Mouse (Mus musculus) midbrain, embryonic 16.5 days (tissue): ENCODE results near the gene Bri3. TPM values are rescaled to one million over a fixed set of nuclear protein-coding genes. Genes with fewer than 3 reads are reported as not detected.
A peak's percentile ranks its signal among the peaks of the same experiment; 100 is the strongest.

Source experiments
- ATAC-seq: fragments of 200-750 bp; cut with Nextera tagmentation; 2 replicates; pipeline ENCODE4 v1.8.0; 2017; ENCODE audit warnings: moderate TSS enrichment
- H3K27ac ChIP-seq: fragments of 300-500 bp; sonication (generic); 2 replicates; pipeline ENCODE4 v1.5.1; 2014; ENCODE audit warnings: mild to moderate bottlenecking, low read length, mixed read lengths
- H3K27me3 ChIP-seq: fragments of 300-500 bp; sonication (generic); 2 replicates; pipeline ENCODE4 v1.6.1; 2014; ENCODE audit warnings: low read depth, low read length, mixed read lengths; ENCODE audit not compliant: control insufficient read depth, insufficient read depth
- H3K36me3 ChIP-seq: fragments of 300-500 bp; sonication (generic); 2 replicates; pipeline ENCODE4 v1.6.1; 2014; ENCODE audit warnings: mild to moderate bottlenecking, low read length, moderate library complexity, mixed read lengths; ENCODE audit not compliant: control insufficient read depth, insufficient read depth
- H3K4me1 ChIP-seq: fragments of 300-500 bp; sonication (generic); 2 replicates; pipeline ENCODE4 v1.6.1; 2014; ENCODE audit warnings: mild to moderate bottlenecking, low read length, mixed read lengths; ENCODE audit not compliant: control insufficient read depth, insufficient read depth
- H3K4me2 ChIP-seq: fragments of 300-500 bp; sonication (generic); 2 replicates; pipeline ENCODE4 v1.6.1; 2014; ENCODE audit warnings: mild to moderate bottlenecking, low read length, mixed read lengths
- H3K4me3 ChIP-seq: fragments of 300-500 bp; sonication (generic); 2 replicates; pipeline ENCODE4 v1.5.1; 2014; ENCODE audit warnings: low read depth, mild to moderate bottlenecking, low read length, moderate library complexity, mixed read lengths
- H3K9ac ChIP-seq: fragments of 300-500 bp; sonication (generic); 2 replicates; pipeline ENCODE4 v1.6.1; 2014; ENCODE audit warnings: low read depth, low read length, mixed read lengths
- H3K9me3 ChIP-seq: fragments of 300-500 bp; sonication (generic); replicated peaks from 2 replicates; pipeline ENCODE4 v1.6.1; 2014; ENCODE audit warnings: mild to moderate bottlenecking, low read length, mixed read lengths; ENCODE audit not compliant: control insufficient read depth, poor library complexity, severe bottlenecking
- WGBS: fragments of 180-500 bp; shearing (Covaris S2); extraction: QIAGEN DNeasy Blood & Tissue Kit; methylation state at CpG from one replicate; pipeline ENCODE4 v1.1.7; 2014; 5-methylcytosine and 5-hydroxymethylcytosine counted together
- polyA plus RNA-seq: library from polyadenylated mRNA; unstranded; fragments of >200 nt; fragmentation: Nextera tagmentation; extraction: Ambion mirVana; gene quantifications from 2 replicates; pipeline ENCODE4 v1.2.1, GENCODE M21; 2015

Gene Bri3
- polyA plus RNA-seq, 1 experiment from 2014 or later, result 97.3 TPM

DNA sequence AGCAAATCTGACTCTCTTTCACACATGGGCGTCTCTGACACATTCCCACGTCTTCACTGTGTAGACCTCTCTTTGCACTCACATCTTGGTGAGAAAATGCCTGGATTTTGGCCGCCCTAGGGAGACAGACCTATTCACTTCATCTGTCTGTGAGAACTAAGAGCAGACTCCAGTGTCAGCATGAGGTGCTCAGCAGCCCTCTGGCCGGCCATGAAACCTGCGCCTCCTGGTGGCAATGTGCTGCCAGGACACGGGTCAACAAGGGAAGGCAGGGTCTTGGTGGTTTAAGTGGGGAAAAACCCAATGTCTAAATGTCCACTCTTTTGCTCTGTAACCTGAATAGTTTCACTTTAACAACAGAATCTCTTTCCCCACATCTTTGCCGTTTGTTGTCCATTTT is 29.8 kb upstream of the Bri3 start:
- H3K9ac ChIP-seq, result no peak overlapping the region
- no peak overlapping the region for H3K4me2 ChIP-seq
- H3K36me3 ChIP-seq, result peaks cover 29% of the 10 kb centered on the region
- no peak for ATAC-seq
- no peak overlapping the region for H3K27ac ChIP-seq
- H3K27me3 ChIP-seq, result no peaks in the 10 kb centered on the region
- no peak overlapping the region for H3K4me3 ChIP-seq
- H3K9me3 ChIP-seq, result no peaks in the 10 kb centered on the region
- no peaks in the 10 kb centered on the region for H3K4me1 ChIP-seq
- 31% methylated on average over 7 of the region's 7 CpGs for WGBS

DNA sequence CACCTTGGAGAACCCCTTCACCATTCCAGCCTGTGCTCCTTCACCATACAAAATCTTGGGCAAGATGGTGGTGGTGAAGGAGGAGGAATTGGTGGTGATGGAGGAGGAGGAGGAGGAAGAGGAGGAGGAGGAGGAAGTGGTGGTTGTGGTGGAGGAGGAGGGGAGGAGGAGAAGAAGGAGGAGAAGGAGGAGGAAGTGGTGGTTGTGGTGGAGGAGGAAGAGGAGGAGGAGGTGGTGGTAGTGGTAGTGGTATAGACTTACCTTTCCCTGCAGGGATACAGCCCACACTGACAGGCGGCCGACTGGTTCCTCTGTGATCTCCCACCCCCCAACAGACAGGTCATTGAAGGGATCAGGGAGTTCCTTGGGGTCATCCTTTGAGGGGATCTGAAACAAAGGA is 28.2 kb upstream of the Bri3 start:
- Histone ChIP-seq H3K36me3 (peaks cover 16% of the 10 kb centered on the region), H3K4me1 (no peaks in the 10 kb centered on the region), H3K9ac (no peak overlapping the region), H3K27ac (no peak overlapping the region), H3K4me3 (no peak overlapping the region), H3K27me3 (no peaks in the 10 kb centered on the region), H3K9me3 (no peaks in the 10 kb centered on the region), H3K4me2 (no peak overlapping the region)
- 77% methylated on average over 2 of the region's 2 CpGs for WGBS
- ATAC-seq, result no peak

DNA sequence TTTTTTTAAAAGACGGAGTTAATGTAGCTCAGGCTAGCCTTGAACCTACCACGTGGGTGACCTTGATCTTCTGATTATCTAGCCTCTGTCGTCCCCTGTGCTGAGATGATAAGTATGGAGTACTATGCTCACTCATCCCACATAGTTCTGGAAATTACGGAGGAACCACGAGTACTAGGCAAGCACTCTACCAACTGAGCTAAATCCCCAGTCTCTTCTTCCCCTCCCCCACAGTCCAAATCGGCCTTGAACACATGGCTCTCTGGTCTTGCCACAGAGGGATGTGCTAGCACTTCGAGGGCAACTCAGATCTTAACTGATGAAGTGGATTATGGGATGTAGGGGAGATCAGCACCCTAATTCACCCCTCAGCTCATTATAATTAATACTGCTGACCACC is 26.2 kb upstream of the Bri3 start:
- Histone ChIP-seq H3K4me1 (peaks cover 11% of the 10 kb centered on the region), H3K27ac (no peak overlapping the region), H3K4me2 (no peak overlapping the region), H3K36me3 (peaks cover 7% of the 10 kb centered on the region), H3K9me3 (no peaks in the 10 kb centered on the region), H3K9ac (no peak overlapping the region), H3K4me3 (no peak overlapping the region), H3K27me3 (no peaks in the 10 kb centered on the region)
- ATAC-seq, result no peak
- 89% methylated on average over 7 of the region's 7 CpGs for WGBS

DNA sequence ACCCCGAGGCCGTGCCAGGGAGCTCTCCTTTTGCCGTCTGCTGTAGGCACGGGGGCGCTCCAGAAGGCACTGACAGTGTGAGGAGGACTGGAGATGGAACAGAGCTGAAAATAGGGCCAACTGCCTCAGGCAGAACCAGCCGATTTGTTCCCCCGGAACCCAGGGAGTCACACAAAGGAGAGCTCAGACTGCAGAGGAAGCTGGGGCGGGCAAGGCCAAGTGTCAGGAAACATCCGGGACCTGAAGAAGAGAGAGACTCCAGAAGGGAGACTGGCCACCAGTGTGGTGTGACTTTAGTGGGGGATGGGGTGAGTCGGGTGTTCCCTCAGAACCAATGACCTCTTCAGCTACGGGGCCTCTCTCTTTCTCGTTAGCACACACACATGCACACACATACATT is 24.9 kb upstream of the Bri3 start:
- peaks cover 14% of the 10 kb centered on the region for H3K4me1 ChIP-seq

DNA sequence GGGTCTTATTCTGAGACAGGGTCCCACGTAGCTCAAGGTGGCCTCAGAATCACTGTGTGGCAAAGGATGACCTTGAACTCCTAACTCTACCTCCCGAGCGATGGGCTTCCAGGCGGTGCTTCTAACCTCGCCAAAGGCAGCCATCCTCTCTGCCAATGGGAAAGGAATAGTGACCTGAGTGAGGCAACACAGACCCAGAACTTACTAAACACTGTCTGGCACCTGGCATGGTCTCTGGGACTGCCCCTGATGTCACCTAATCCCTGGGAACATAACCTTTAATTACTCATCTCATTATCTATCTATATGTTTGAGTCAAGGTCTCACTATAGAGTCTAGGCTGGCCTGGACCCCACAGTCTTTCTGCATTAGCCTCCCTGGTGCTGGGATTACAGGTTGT is 24.3 kb upstream of the Bri3 start:
- Histone ChIP-seq H3K27ac (no peak overlapping the region), H3K4me3 (no peak overlapping the region), H3K4me1 (peaks cover 18% of the 10 kb centered on the region), H3K27me3 (no peaks in the 10 kb centered on the region), H3K36me3 (peaks cover 2% of the 10 kb centered on the region; the same call in 1 of the 2 replicates), H3K9ac (no peak overlapping the region), H3K4me2 (no peak overlapping the region), H3K9me3 (no peaks in the 10 kb centered on the region)
- WGBS, result 79% methylated on average over 5 of the region's 5 CpGs
- ATAC-seq, result no peak

More for the DNA sequence above, 24.9 kb upstream of the Bri3 start:
- WGBS, result 77% methylated on average over 12 of the region's 12 CpGs
- H3K36me3 ChIP-seq, result peaks cover 2% of the 10 kb centered on the region
- H3K27me3 ChIP-seq, result no peaks in the 10 kb centered on the region
- no peak overlapping the region for H3K27ac ChIP-seq
- ATAC-seq, result no peak
- H3K4me2 ChIP-seq, result no peak overlapping the region
- H3K9ac ChIP-seq, result no peak overlapping the region
- no peaks in the 10 kb centered on the region for H3K9me3 ChIP-seq
- no peak overlapping the region for H3K4me3 ChIP-seq

DNA sequence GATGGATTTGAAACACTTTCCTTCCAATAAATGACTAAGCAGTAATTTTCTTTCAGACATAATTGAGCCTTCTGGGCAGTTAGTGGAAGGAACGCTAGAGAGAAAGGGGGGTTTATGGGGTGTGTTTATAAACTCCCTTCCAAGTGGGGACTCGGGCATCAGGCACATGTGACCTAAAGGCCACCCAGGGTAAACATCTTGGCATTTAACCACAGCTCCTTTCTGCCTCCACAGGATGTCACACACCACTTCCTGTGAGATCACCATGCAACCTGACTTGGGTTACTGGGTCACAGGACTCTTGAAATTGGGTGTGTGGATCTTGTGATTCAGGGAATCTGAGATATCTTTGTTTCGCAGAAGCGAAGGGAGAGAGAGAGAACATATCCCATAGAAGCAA is 22.9 kb upstream of the Bri3 start:
- ATAC-seq, result no peak
- H3K27me3 ChIP-seq, result no peaks in the 10 kb centered on the region
- H3K4me2 ChIP-seq, result no peak overlapping the region
- no peak overlapping the region for H3K9ac ChIP-seq
- H3K4me3 ChIP-seq, result no peak overlapping the region
- no peaks in the 10 kb centered on the region; the same call in 1 of the 2 replicates for H3K36me3 ChIP-seq
- whole genome bisulfite sequencing, result 77% methylated on average over 4 of the region's 4 CpGs
- H3K4me1 ChIP-seq, result peaks cover 18% of the 10 kb centered on the region
- no peak overlapping the region for H3K27ac ChIP-seq
- H3K9me3 ChIP-seq, result no peaks in the 10 kb centered on the region

DNA sequence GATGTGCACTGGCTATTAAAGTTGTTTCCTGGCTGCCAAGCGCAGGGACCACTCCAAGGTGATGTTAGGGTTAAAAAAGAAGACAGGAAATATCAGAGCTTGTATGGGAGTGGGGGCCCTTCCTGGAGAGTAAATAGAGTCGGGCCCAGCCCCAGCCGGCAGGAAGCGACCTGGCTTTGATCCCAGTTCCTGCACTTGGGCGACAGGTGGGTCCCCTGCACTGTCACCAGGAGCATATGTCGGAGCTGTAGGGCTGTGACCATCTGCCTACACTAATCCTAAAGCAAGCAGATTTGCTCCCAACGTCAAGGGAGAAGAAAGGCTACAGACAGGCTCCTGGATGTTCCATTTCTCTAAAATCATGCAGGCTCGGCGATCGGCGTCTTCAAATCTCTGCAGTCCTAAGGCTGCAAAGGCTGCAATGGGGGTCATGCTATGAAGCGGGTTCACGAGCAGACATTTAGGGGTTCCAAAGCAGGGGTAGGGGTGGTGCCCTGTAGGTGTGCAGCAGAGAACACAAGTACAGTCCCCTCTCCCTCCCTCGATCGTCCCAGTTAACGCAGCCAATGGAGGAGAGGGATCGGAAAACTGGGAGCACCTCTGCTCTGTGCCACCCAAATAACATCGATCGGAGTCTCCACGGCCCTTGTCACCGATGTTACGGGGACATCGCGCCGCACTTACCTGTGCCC is 21.3 kb upstream of the Bri3 start:
- WGBS, result 4% methylated on average over 25 of the region's 25 CpGs
- peak; percentile 74; the same call in 1 of the 2 replicates for ATAC-seq
- Histone ChIP-seq H3K9me3 (no peaks in the 10 kb centered on the region), H3K9ac (peak overlapping the region; percentile 85), H3K4me1 (peaks cover 18% of the 10 kb centered on the region), H3K27ac (peak overlapping the region; percentile 68), H3K36me3 (no peaks in the 10 kb centered on the region), H3K4me2 (peak overlapping the region; percentile 89), H3K4me3 (peak overlapping the region; percentile 49), H3K27me3 (no peaks in the 10 kb centered on the region)

DNA sequence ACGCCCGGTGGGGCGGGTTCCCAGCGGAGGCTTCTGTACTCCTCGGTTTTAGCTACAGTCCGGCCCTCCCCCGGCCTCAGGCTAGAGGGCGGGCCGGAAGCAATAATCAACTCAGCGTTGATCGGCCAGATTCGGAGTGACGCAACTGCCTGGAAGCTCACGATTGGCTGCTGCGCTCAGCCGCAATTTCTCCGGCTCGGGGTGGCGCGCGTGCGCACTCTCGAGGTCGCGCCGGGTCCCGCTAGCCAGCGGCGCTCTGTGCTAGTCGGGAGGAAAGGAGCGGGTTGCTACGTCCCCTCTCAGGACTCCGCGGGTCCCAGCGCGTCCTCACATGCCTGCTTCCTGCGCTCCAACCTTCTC is 20.8 kb upstream of the Bri3 start, which contains the start of gene Tecpr1:
Tecpr1 (minus strand) TSS at position 113 of the 360 bp plus-strand sequence.
- Histone ChIP-seq H3K4me1 (peaks cover 18% of the 10 kb centered on the region), H3K9me3 (no peaks in the 10 kb centered on the region), H3K4me3 (peak within 1 kb of the TSS; percentile 49), H3K36me3 (no peaks in the 10 kb centered on the region), H3K27me3 (no peaks in the 10 kb centered on the region), H3K9ac (peak within 1 kb of the TSS; percentile 85), H3K27ac (peak within 1 kb of the TSS; percentile 68), H3K4me2 (peak within 1 kb of the TSS; percentile 89)
- ATAC-seq, result peak; percentile 96
- WGBS, result 0% methylated on average over 36 of the region's 37 CpGs

DNA sequence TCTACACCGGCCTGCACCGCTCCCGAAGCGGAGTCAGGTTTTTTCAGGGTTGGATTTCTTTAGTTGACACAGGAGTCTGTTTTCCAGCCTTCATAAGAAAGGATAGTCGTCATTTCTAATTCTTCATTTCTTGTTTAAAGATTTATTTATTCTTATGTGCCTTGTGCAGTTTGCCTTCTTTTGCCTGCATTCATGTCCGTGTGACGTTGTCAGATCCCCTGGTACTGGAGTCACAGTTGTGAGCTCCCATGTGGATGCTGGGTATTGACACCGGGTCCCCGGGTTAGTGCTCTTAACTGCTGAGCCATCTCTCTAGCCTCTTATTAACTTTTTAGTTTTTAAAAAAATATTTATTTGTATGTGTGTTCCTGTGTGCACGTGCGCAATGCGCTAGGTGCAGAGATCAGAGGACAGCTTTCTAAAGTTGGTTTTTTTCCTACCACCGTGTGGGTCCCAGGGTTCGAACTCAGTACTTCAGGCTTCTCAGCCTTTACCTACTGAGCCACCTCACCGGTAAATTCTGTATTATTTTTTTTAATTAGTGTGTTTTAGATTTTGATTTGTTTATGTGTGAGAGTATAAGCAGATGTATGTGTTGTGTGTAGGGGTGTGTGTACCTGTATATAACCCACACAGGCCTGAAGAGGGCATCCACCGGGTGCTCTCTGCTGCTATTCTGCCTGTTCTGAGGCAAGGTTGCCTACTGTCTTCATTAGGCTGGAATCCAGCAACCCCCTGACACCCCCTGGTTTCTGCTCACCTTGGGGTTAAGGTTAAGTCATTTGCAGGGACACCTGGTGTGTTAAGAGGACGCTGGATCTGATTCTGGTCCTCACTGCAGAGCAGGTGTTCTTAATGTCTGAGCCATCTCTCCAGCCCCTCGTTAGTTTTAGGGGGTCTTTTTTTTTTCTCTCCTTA is 20.1 kb upstream of the Bri3 start:
- WGBS, result 24% methylated on average over 18 of the region's 18 CpGs
- Histone ChIP-seq H3K4me3 (peak overlapping the region; percentile 49), H3K27ac (peak overlapping the region; percentile 68), H3K27me3 (no peaks in the 10 kb centered on the region), H3K36me3 (no peaks in the 10 kb centered on the region), H3K9ac (peak overlapping the region; percentile 61), H3K4me1 (peaks cover 18% of the 10 kb centered on the region), H3K4me2 (peak overlapping the region; percentile 62), H3K9me3 (no peaks in the 10 kb centered on the region)
- peak; percentile 44; the same call in 1 of the 2 replicates for ATAC-seq
